Mouse (Mus musculus) megakaryocyte-erythroid progenitor cell, adult 5-6 weeks (primary cell): Measurements from ENCODE around the gene Tle6. TPM values are rescaled to one million over a fixed set of nuclear protein-coding genes. Genes with fewer than 3 reads are reported as not detected.
"Not testable (repeated sequence)": the region's sequence is repeated elsewhere in the genome, so short reads cannot be mapped to it uniquely, and the experiment has no call there.

Experiments used
- ATAC-seq: replicated peaks from 2 replicates; pipeline ENCODE4 v1.8.0; 2016; ENCODE audit warnings: mild to moderate bottlenecking, inconsistent platforms; ENCODE audit not compliant: severe bottlenecking, poor library complexity, low FRiP score, low TSS enrichment
- total RNA-seq, 2 experiments: library from RNA; stranded (forward) in 1 of 2; stranded (reverse) in 1 of 2; fragments of 200-1000, 215-1000 nt in 1 of 2; fragments of >200 nt in 1 of 2; fragmentation: Nextera tagmentation in 1 of 2; gene quantifications; 2 replicates each; pipeline ENCODE4 v1.2.3; 2014 to 2017

Tle6 gene
- 7.9 and 14.3 TPM in 2 replicates for total RNA-seq (2014; fragmentation: Nextera tagmentation)
- total RNA-seq (2017) = 3.5 and 14.3 TPM in 2 replicates

DNA sequence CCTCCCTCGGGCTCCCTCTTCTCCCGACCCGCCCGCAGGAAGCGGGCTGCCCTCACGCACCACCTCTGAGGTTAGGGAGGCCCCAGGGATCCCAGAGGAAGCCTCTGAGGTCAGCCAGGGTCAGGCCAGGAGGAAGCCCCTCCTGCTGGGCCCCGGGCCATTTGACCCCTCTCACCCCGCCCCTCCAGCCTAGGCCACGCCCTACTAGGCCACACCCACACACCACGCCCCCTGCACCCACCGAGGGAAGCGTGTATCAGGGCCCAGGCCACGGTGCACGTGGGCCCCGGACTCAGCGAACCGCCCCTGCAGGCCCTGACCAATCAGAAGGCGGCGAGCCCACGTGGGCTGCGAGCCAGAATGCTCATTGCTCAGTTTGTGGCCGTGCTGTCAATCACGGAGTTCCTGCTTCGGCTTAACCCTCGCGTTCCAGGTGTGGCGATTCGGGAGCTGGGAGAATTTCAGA is at the start of gene Tle6:
TSS of gene Tle6 (minus strand) at position 336 of the 466 bp plus-strand sequence.
- peak; percentile 84 for ATAC-seq

DNA sequence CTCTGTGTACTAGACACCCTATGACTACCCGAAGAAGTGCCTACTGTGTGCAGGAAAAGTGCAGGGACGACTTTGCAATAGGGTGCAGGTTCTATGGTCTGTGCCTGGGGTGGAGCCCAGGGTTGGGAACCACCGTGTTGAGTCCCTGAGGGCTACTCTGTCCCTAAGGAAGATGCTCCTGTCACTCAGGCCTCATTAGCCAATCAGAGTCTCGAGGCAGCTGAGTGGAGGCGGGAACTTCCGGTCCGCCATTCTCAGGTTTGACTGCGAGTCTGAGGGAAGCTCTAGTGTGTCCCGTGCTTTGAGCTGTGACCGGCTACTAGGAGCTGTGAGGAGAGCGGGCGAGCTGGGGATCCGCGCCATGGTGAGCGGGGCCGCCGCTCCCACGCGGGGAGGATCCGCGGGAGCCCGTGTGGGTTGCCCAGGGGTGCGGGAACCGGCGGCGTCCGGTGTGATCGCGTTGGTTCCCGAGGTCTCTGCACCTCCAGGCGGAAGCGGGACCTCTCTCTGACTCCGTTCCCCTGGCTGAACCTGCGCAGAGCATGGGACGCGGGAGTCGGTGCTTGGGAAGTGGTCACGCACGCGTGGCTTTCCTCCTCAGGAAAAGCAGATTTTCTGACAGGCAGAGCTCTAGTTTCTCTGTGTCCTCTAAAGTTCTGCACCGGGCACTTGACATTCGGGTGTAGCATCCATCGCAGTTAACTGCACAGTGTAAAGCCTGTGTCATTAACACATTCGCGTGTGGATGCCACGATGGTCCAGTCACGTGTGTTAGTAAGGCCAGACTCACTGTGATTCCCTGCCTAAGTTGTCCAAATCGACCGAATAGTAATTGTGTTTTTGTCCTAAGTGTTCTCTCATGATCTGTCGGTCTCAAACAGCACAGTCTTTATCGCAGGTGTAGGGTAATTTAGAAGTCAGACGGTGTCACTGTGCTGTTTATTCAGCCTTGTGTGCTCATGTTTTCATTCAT is 48.2 kb upstream of the Tle6 start, which contains the start of gene Gm10778:
TSS of gene Gm10778 (plus strand) at position 257 of the 973 bp plus-strand sequence.
- peak; percentile 99 for ATAC-seq

GRCm38 (mm10) chr10:81646015-81646555 is 45.2 kb upstream of the Tle6 start:
- no peak for ATAC-seq

DNA sequence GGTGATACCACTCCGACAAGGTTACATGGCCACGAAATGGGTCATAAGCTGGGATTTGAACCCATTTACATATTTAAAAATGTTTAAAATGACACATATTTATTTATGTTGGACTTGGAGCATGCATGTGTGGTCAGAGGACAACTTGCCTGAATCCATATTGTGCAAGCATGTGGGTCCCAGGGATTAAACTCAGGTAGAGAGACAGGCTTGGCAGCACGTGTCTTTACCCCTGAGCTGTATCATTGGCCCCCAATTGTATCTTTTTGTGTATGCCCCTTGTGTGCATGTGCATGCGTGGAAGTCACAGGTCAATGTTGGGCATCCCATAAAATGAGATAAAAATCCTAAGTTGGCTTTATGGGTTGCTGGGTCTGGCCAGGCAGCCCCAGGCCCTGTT is 44.5 kb upstream of the Tle6 start:
- ATAC-seq = no peak

GRCm38 (mm10) chr10:81644716-81645115 is 43.8 kb upstream of the Tle6 start:
- ATAC-seq = no peak

DNA sequence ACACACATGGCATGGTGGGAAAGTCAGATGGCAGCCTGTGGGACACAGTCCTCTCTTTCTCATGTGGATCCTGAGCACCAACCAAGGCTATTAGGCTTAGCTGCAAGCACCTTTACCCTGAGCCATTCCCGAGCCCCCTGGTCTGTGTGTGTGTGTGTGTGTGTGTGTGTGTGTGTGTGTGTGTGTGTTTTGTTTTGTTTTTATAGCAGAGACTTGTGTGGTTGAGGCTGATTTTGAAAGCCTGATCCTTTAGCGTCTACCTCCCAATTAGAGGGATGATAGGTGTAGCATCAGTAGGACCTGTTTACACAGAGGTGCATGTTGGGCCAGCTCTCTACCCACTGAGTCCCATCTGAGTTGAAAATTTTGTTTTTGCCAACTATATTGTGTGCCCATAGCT is 43.3 kb upstream of the Tle6 start:
- ATAC-seq = peak; percentile 11; the same call in 1 of the 2 replicates

DNA sequence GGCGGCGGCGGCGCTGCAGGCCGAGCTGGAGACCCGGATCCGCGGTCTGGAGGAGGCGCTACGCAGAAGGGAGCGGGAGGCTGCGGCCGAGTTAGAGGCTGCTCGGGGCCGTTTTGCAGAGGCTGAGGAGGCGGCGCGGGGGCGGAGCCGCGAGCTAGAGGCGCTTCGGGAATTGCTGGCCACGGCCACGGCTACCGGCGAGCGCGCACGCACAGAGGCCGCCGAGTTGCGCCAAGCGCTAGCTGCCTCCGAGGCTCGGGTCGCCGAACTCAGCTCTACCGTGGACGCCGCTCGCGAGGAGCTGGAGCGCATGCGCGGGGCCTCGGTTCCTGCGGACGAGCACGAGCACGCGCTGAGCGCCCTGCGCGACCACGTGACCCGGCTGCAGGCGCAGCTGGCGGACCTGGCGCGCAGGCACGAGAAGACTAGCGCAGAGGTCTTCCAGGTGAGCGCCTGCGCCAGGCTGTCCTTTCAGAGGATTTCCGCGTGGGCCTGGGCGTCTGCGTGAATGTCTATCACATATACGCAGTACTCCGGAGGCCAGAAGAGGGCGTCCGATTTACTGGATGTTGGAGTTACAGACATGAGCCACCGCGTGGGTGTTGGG is 42.7 kb upstream of the Tle6 start:
- peak; percentile 73 for ATAC-seq

- peak; percentile 31 for ATAC-seq
Measured at GRCm38 (mm10) chr10:81642648-81643448, 42.0 kb upstream of the Tle6 start.

DNA sequence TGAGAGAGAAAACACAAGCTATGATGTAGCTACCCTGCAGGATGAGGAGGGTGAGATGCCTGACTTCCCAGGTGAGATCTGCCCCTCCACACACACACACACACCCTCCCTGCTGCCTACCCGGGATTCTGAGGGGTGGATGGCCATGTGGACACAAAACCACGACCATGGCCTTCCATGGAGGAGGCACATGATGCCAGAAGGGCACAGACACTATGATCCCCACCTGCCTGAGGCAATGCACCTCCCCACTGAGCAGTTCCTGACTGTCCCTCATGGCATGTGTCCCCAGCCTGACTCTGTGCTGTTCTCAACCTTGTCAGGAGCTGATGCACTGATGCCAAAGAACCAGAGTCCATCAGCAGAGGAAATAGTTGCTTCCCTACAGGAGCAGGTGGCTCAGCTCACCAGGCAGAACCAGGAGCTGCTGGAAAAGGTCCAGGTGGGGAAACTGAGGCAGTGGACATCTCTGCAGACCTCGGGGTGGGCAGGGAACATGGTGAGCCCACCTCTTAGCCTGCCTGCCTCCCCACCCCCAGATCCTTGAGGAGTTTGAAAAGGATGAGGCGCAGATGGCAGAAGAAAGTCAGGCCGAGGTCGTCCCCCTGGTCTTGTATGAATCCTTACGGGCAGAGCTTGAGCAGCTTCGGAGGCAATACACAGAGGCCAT is 41.2 kb upstream of the Tle6 start:
- ATAC-seq = no peak

DNA sequence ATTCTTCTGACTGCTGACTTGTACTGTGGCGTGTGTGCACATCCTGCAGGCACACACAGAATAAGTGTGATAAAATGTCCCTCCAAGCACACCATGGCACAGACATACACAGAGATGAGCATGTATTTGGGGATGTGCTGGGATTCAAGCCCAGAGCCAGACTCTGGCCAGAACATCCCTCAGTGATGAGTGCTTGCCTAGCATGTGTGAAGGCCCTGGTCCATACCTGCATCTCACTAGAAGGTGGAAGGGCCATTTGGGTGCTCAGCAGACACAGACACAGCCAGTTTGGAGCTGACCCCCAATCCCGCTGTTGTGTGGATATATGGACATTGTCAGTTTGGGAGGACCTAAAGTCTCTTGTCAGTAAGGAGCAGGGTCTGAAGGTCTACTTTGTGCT is 40.7 kb upstream of the Tle6 start:
- no peak for ATAC-seq

DNA sequence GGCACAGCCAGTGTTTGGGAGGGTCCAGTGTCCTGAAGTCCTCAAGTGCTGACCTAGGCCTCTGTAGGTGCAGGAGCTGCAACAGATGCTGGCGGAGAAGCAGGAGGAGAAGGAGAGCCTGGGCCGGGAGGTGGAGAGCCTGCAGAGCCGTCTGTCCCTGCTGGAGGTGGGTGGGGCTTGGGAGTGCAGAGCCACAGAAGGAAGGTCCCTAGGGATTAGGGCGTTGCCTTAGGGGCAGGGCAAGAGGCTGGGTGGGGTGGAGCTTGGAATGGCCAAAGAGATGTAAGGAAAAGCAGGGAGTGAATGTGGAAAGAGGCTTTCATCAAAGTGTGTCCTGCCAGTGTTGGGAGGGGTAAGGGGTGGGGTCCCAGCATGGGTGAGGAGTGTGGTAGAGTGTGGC is 40.0 kb upstream of the Tle6 start:
- ATAC-seq = not testable (repeated sequence)

DNA sequence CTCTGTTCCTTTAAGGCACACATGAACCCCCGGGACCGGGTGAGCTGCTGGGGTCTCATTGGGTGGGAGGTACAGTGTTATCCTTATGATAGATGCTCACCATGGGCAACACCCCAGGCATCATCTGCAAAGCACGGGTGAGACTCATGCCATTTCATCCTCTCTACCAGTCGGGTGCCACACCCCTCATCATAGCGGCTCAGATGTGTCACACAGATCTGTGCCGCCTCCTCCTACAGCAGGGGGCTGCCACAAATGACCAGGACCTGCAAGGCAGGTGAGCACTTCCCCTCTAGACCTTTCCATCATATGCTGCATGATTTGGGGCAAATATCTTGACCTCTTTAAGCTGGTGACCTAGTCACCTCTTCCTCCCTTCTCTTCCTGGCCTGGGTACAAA is 37.2 kb upstream of the Tle6 start:
- ATAC-seq = no peak

GRCm38 (mm10) chr10:81636338-81636737 is 35.5 kb upstream of the Tle6 start:
- ATAC-seq = no peak

GRCm38 (mm10) chr10:81633253-81634099 is 32.6 kb upstream of the Tle6 start:
- ATAC-seq = peak; percentile 97

GRCm38 (mm10) chr10:81628390-81628789 is 27.5 kb upstream of the Tle6 start, which contains the start of gene Ankrd24:
TSS of gene Ankrd24 (plus strand) at chr10:81628540.
- no peak for ATAC-seq

DNA sequence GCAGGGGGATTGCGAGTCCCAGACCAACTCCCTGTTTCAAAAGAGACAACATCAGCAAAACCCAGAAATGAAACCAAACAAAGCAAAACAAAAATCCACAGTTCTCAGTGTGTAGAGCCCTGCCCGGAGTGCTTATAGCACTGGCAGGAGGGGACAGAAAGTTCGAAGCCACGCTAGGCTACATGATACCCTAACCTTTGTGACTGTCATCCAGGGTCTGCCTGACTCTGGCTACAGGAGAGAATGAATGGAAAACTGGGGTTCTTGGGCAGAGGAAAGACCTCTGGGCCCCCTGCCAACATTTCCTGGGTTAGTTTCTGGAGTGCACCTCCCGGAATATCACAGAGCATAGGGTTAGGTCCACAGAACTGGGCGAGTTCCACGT is 27.0 kb upstream of the Tle6 start:
- ATAC-seq = no peak; the same call in 1 of the 2 replicates

DNA sequence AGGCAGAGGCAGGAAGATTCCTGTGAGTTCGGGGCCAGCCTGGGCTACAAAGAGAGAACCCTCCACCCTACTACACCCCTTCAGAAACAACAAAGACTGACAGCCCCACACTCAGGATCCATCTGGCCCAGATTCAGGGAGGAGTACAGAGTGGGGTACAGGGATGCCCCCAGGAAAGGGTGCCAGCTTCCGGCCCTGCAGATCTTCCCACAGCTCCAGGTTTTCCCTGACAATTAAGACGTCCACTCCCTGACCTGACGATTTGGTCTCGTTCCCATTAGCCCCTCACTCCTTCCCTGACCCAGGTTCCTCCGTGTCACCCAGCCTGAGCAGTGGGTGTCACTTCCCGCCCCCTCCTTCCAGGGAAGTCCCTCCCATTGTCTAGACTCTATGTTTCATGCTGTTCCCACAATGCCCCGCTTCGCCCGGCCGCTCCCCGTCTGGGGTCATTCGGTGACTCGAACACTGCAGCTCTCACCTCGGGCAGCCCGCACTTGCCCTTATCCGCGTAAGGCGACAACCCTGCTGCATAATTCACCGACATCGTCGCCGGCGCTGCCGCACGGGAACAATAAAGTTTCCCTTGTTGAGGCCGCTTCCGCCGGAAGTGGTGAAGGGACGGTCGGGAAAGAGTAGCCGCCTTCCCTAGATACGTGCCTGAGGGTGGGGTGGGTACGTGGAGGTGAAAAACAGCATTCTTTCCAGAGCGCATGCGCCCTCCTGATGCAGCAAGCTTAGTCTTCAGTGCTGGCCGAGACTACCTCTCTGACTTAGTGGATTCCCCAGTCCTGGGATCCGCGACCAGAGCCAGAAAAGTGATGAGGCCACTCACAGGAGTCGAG is 26.3 kb upstream of the Tle6 start, which contains the start of gene Sirt6:
TSS of gene Sirt6 (minus strand) at position 804 of the 842 bp plus-strand sequence.
- peak; percentile 88 for ATAC-seq
